Mouse (Mus musculus) layer of hippocampus, adult 6 months (tissue): ENCODE results near the gene Matk. TPM values are rescaled to one million over a fixed set of nuclear protein-coding genes. Genes with fewer than 3 reads are reported as not detected.

Source experiments
- long read RNA-seq, 2 experiments: library from polyadenylated mRNA; unstranded; transcript quantifications; one replicate each; pipeline ENCODE4 v2.0.0; 2019 to 2020
- microRNA-seq: library from miRNA; unstranded; fragments of <30 nt; microRNA quantifications from one replicate; pipeline ENCODE4 v1.2.0, GENCODE M21; 2020
- polyA plus RNA-seq: library from polyadenylated mRNA; unstranded; fragments of <200 nt; fragmentation: Nextera tagmentation; gene quantifications from 2 replicates; pipeline ENCODE4 v1.2.3, GENCODE M21; 2021

The Matk gene
- 145 and 170 TPM in 2 replicates for polyA plus RNA-seq
- long read RNA-seq, experiment 1, transcript Matk-201 (13 exons, 2,228 nt) = major isoform, 295 of 437 reads
- long read RNA-seq, experiment 1, transcript Matk-205 (13 exons, 1,841 nt) = minor isoform, 53 of 437 reads
- long read RNA-seq, experiment 1, transcript Matk-203 (13 exons, 1,916 nt) = minor isoform, 12 of 437 reads
- long read RNA-seq, experiment 1, partial matches to known transcripts = 45 of 437 reads
- long read RNA-seq, experiment 1, other reads (novel, unspliced or antisense) = 30 of 437 reads
- long read RNA-seq, experiment 2, transcript Matk-203 (13 exons, 1,916 nt) = minor isoform, 21 of 1,076 reads
- long read RNA-seq, experiment 2, transcript Matk-201 (13 exons, 2,228 nt) = major isoform, 638 of 1,076 reads
- long read RNA-seq, experiment 2, transcript Matk-204 (13 exons, 1,618 nt) = minor isoform, 7 of 1,076 reads
- long read RNA-seq, experiment 2, transcript Matk-205 (13 exons, 1,841 nt) = minor isoform, 126 of 1,076 reads
- long read RNA-seq, experiment 2, partial matches to known transcripts = 51 of 1,076 reads
- long read RNA-seq, experiment 2, other reads (novel, unspliced or antisense) = 230 of 1,076 reads

DNA sequence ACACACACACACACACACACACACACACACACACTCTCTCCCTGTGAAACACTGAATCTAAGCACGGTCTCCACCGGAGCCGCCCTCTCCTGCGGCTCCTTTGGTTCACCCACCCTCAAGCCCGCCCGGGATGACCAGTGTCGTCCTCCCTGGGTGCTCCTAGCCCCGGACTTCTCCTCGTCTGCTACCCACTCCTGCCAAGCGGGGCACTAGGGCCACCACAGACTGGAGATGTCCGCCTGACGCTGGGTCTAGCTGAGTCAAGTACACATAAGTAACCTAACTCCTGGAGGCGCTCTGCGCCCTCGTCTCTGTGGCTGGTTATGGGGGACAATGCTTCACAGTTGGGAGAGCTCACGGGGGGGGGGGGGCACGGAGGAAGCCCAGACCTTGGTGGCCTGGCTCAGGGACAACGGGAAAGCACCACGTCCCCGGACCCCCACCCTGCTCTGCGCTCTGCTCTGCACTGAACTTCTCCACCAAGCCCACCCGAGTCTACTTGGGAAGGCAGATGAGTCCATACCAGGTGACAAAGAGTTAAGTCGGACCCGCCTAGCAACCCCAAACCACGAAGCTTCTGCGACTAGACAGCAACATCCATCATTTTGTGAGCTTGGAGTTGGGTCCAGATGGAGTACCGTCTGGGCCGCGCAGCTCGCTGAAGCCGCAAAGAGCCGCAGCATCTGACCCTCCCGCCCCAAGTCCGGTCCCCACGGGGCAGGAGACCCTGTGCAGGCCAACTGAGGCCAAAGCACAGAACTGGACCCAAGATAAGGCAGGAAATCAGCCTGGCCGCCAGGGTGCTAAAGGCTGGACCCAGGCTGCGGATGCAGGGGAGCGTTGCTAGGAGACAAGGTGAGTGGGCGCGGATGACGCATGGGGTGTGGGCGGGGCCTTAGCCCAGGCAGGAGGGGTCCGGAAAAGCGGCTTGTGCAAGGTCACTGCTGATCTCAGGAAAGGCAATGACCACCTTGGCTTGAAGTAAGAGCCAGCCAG lies at the start of gene Matk:
Gene Matk, plus strand, starts transcription at position 512 of the 996 bp plus-strand sequence.

DNA sequence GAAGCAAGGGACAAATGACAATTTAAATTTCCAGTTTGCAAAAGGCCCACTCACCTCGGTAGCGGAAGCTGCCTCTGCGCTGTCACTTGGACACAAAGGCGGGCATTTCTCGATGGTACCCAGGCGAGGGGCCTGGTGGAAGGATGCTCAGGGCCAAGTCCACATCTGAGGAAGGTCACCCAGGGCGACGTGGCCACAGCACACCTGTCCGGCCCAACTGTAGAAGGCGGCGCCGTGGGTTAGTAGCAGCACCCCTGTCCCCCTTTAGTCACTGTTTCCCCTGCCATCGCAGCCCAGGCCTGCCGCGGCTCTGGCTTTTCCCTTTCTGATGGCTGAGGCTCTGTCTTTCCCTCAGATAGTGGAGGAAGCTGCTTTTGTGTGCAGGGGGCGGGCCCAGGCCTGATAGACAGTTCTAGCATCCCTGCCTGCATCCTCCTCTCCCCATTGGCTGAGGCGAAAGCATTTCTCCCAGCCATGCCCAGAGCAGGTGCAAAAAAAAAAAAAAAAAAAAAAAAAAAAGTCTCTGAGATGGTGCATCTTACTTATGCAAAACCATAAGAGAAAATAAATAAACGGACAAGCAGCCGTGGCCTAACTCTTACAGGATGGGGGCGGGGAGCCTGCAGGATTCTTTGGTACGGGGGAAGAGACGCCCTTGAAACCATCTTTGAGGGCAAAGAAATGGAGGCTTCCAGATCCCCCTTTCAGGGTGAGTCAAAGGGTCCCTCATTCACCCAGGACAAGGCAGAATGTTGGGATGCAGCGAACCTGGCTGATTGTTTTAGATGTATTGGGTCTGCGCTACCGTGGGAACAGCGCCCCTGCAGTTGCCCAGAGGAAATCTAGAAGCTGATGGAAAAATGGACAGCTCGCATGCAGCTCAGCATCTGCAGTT lies 22.1 kb upstream of the Matk start, which contains the start of gene Atcay:
Gene Atcay, minus strand, starts transcription at position 396 of the 895 bp plus-strand sequence.

GRCm38 (mm10) chr10:81232580-81233225 lies 20.0 kb upstream of the Matk start, which contains the start of gene Zfr2:
Gene Zfr2 (plus strand): TSS chr10:81233155.

GRCm38 (mm10) chr10:81266211-81267105 lies 13.7 kb downstream of the Matk start, which contains the start of the genes Mrpl54 and Apba3:
Gene Mrpl54 (minus strand): TSS chr10:81266934.
Gene Apba3 (plus strand): TSS chr10:81266960.

DNA sequence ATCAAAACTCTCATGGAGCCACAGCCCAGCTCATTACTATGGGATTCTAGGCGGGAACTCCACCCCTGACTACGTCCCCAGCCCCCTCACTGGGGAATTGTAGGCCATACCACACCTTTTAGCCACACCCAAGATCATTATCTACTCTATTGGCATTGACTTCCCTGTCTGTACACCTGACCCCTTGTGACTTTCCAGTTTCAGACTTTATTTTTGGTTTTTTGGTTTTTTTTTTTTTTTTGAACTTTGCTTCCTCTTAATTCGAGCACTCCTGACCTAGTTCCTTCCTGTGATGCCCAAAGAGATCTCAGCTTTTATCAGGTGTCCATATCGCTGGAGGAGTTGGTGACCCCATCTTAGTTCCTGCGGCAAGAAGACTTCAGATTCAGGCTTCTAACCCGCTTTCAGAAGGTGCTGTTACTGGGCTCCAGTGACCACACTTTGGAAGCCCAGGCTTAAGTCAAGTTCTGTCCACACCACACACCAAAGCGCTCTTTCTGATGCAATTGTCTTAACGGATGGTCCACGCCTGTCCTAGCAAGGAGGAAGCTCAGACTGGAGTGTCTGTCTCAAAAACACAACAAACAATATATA lies 38.9 kb downstream of the Matk start, which contains the start of gene Tjp3:
Gene Tjp3, minus strand, starts transcription at position 71 of the 594 bp plus-strand sequence.

DNA sequence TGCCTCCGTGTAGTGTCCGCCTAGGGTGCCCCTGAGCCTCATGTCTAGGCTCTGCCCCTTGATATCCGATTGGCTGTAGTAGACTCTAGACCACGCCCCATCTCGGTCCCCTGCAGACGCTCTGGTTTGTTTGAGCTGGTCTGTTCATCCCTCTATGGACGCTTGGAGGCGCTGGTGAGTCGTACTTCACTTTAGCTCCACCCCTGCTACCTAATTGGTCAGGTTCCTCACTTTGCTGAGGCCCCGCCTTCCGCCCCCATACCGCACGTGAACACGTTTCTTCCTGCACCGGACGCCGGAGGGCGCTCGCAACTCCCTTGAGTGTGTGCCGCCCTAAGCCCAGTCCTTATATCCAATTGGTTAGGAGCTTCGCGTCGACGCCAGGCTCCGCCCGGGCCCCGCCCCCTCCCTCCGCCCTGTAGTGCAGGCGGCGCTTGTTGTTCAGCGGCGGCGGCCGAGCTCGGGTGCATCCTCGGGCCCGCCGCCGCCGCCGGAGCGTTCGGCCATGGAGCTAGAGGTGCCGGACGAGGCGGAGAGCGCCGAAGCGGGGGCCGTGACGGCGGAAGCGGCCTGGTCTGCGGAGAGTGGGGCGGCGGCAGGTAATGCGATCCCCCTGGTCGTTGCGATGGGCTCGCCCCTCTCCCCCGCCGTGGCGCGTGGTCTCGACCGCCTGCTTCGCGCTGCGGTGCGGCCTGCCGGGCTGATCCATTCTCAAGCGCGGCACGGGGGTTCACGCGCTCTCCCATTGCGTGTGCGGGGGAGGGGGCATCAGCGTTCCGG lies 40.0 kb downstream of the Matk start, which contains the start of gene Pip5k1c:
Gene Pip5k1c, plus strand, starts transcription at position 410 of the 780 bp plus-strand sequence.

Small RNA genes within 50 kb of the gene (microRNA-seq; reads per million reads assigned to microRNA genes)
- gene Mir3057 = 51.5 reads per million, percentile 51 among the genes with 10 or more reads in this experiment

Other genes starting within 250 kb of the Matk start
- 55.3 and 58.1 TPM in 2 replicates for gene Gng7, start 238.0 kb upstream of the Matk start, polyA plus RNA-seq
- 47.4 and 57.4 TPM in 2 replicates for gene Diras1, start 227.3 kb upstream of the Matk start, polyA plus RNA-seq
- 33.3 and 38.9 TPM in 2 replicates for gene Slc39a3, start 215.5 kb upstream of the Matk start, polyA plus RNA-seq
- gene Sgta, start 192.8 kb upstream of the Matk start, polyA plus RNA-seq = 251 and 255 TPM in 2 replicates
- gene Thop1, start 182.9 kb upstream of the Matk start, polyA plus RNA-seq = 19.6 and 20.0 TPM in 2 replicates
- 1.1 and 1.4 TPM in 2 replicates for gene Creb3l3, start 154.1 kb upstream of the Matk start, polyA plus RNA-seq
- gene Map2k2, start 147.0 kb upstream of the Matk start, polyA plus RNA-seq = 109 and 133 TPM in 2 replicates
- 87.7 and 94.4 TPM in 2 replicates for gene Zbtb7a, start 117.7 kb upstream of the Matk start, polyA plus RNA-seq
- gene Pias4, start 85.0 kb upstream of the Matk start, polyA plus RNA-seq = 15.8 and 17.3 TPM in 2 replicates
- gene Eef2, start 76.3 kb upstream of the Matk start, polyA plus RNA-seq = 609 and 694 TPM in 2 replicates
- gene Dapk3, start 69.9 kb upstream of the Matk start, polyA plus RNA-seq = 3.5 and 5.3 TPM in 2 replicates
- not detected in 2 replicates for gene 4930442H23Rik, start 69.1 kb upstream of the Matk start, polyA plus RNA-seq
- not detected in 2 replicates for gene Nmrk2, start 50.9 kb upstream of the Matk start, polyA plus RNA-seq
- gene Atcay, start 22.1 kb upstream of the Matk start, polyA plus RNA-seq = 47.2 and 52.7 TPM in 2 replicates
- 33.7 and 36.7 TPM in 2 replicates for gene Zfr2, start 19.8 kb upstream of the Matk start, polyA plus RNA-seq
- 119 and 122 TPM in 2 replicates for gene Mrpl54, start 14.0 kb downstream of the Matk start, polyA plus RNA-seq
- 20.9 and 24.9 TPM in 2 replicates for gene Apba3, start 14.0 kb downstream of the Matk start, polyA plus RNA-seq
- gene Tjp3, start 38.6 kb downstream of the Matk start, polyA plus RNA-seq = 1.1 and 4.3 TPM in 2 replicates
- gene Pip5k1c, start 40.0 kb downstream of the Matk start, polyA plus RNA-seq = 48.2 and 55.7 TPM in 2 replicates
- 13.5 and 13.9 TPM in 2 replicates for gene Cactin, start 68.2 kb downstream of the Matk start, polyA plus RNA-seq
- gene Tbxa2r, start 75.8 kb downstream of the Matk start, polyA plus RNA-seq = 1.4 and 1.7 TPM in 2 replicates
- 0.60 and 0.80 TPM in 2 replicates for gene Gipc3, start 90.3 kb downstream of the Matk start, polyA plus RNA-seq
- gene Hmg20b, start 97.5 kb downstream of the Matk start, polyA plus RNA-seq = 28.5 TPM in 2 replicates
- 9.2 and 10.7 TPM in 2 replicates for gene Mfsd12, start 104.6 kb downstream of the Matk start, polyA plus RNA-seq
- not detected in 2 replicates for gene 4930404N11Rik, start 112.9 kb downstream of the Matk start, polyA plus RNA-seq
- 62.7 and 65.6 TPM in 2 replicates for gene Fzr1, start 125.6 kb downstream of the Matk start, polyA plus RNA-seq
- gene Dohh, start 131.5 kb downstream of the Matk start, polyA plus RNA-seq = 178 and 192 TPM in 2 replicates
- 4.3 and 4.7 TPM in 2 replicates for gene Gm48551, start 131.5 kb downstream of the Matk start, polyA plus RNA-seq
- gene Gm48552, start 136.1 kb downstream of the Matk start, polyA plus RNA-seq = 1.3 TPM in 1 of 2 replicates, not detected in the other
- 2.8 and 3.4 TPM in 2 replicates for gene Smim24, start 140.1 kb downstream of the Matk start, polyA plus RNA-seq
- 22.5 and 25.0 TPM in 2 replicates for gene Nfic, start 202.7 kb downstream of the Matk start, polyA plus RNA-seq
- 60.5 and 83.1 TPM in 2 replicates for gene Celf5, start 229.8 kb downstream of the Matk start, polyA plus RNA-seq
- 45.3 and 46.2 TPM in 2 replicates for gene Ncln, start 243.5 kb downstream of the Matk start, polyA plus RNA-seq
- 0.43 and 0.55 TPM in 2 replicates for gene S1pr4, start 247.2 kb downstream of the Matk start, polyA plus RNA-seq